Mouse (Mus musculus): ENCODE measurements around the gene Olfr1023. TPM values are rescaled to one million over a fixed set of nuclear protein-coding genes. Genes with fewer than 3 reads are reported as not detected.

Gene Olfr1023
- not detected for polyA plus RNA-seq (2014; fragmentation: Illumina TruSeq; extraction: RNeasy Lipid Tissue Mini Kit (QIAGEN cat#74804); ENCODE audit: low read depth, low replicate concordance)

DNA sequence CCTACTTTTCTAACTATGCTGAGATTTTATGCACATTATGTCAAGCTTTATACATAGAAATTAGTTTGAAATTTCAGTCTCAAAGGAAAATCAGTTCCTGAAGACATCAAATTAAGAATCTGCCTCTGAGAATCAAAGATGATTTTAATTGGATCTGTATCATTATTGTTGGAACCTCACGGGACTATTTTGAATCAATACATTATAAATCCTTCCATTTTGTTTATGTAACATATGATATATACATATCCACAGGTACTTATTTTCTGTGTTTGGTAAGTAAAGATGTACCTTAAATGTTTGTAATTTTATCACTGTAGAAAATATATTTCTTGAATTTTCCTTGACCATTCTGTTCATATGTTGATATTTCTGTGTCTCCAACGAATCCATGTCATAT lies at the start of gene Olfr1023:
TSS of gene Olfr1023 (plus strand) at position 301 of the 400 bp plus-strand sequence.

DNA sequence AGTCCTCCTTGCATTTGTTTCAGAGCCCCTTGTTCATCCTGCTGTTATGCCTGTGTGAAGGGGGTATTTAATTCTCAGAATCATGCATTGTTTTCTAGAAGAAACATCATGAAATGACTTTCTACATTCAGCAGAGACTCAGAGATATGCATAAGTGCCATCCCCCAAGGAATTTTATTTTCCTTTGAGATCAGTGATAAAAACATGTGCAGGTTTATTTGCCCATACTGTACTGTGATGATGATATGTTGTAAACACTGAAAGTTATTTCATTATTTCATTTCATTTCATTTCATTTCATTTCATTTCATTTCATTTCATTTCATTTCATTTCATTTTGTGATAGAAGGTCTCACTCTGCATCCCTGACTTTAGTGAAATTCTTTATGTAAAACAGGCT lies 40.1 kb upstream of the Olfr1023 start, which contains the start of gene Olfr1019:
TSS of gene Olfr1019 (minus strand) at position 101 of the 400 bp plus-strand sequence.

DNA sequence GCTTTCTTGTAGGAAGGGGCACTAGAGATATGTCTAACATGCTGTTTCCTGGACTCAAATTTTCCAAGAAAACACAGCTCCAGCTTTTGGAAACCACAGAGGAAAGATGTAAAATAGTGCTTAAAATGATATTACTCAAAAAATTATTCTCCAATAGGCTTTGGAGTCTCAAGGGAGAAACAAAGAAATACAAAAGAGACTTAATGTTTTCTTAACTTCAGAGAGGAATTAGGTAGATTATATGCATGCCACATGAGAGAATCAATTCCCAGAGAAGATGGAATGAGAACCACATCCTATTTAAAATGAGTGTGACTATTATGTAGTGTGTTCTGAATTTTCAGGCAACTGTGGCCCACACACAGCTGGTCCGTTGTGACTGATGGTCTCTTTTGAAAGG lies 38.7 kb upstream of the Olfr1023 start, which contains the start of gene Olfr1020:
TSS of gene Olfr1020 (plus strand) at position 301 of the 400 bp plus-strand sequence.

DNA sequence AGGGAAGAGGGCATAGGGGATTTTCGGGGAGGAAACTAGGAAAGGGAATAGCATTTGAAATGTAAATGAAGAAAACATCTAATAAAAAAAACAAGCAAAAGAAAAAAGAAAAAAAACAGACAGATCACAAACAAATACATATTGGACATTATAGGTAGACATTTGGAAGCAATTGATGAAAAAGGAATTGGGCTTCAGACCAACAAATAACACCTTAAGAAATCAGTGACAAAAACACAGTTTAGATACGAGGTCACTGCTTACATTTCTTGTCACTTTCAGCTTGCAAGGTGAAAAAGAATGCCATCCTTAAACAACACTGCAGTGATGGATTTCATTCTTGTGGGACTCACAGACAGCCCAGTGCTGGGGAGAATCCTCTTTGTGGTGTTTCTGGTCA lies 17.1 kb upstream of the Olfr1023 start, which contains the start of gene Olfr1022:
TSS of gene Olfr1022 (plus strand) at position 301 of the 400 bp plus-strand sequence.

DNA sequence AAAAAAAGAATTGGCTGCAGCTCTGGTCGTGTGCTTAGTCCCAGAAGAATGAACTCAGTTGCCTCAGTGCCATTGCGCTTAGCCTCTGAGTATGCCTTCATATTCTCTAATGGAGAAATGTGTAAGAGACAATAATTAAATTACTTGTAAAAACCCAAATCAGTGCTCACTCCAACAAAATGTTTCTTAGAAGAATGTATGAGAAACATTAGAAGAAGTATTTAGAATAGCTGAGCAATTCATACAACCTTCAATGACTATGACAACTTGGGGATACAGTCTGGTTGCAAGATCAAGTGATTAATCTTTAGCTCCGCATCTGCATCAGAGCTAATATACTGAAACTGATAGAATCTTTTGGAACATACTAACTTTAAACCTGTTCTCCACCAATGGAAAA lies 19.5 kb downstream of the Olfr1023 start, which contains the start of gene Olfr1024:
TSS of gene Olfr1024 (minus strand) at position 101 of the 400 bp plus-strand sequence.

DNA sequence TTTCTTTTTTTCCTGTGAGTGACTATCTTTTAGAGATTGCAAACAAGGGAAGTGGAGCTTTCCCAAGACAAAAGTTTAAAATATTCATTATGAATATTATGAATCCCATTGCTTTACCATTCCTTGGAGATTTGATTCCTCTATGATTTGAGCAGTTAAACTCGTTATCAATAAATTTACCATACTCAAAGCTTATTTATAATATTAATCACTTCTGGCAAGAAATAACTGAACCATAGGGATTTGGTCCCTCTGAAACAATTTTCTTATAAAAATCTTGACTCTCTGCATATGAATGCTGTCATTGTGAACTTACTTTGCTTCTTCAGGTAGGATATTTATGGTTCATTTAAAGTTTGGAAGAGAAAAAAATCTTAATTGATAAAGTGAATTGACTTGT lies 29.5 kb downstream of the Olfr1023 start, which contains the start of gene Olfr1025-ps1:
TSS of gene Olfr1025-ps1 (plus strand) at position 301 of the 400 bp plus-strand sequence.

DNA sequence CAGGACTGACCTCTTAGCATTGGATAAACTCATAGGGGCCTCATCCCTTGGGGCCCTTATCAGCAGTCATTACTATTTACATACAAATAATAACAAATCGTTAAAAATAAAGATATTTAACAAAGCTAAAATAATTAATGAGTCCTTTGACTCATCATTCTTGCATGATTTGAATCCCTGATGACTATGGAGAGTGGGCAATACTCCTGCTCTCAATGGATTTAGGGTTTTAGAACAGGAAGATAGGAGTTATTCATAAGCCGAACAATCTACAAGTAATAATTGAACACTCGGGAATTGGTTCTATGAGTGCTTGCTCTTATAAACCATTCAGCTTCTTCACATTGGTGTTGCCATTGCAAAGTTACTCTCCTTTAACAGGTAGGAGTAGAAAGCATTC lies 35.8 kb downstream of the Olfr1023 start, which contains the start of gene Olfr1026:
TSS of gene Olfr1026 (plus strand) at position 301 of the 400 bp plus-strand sequence.

Other genes with a start within 250 kb of the Olfr1023 start
- not detected for gene Olfr1002, start 234.9 kb upstream of the Olfr1023 start, polyA plus RNA-seq (2014; fragmentation: Illumina TruSeq; extraction: RNeasy Lipid Tissue Mini Kit (QIAGEN cat#74804); ENCODE audit: low read depth, low replicate concordance)
- gene Olfr154, start 221.2 kb upstream of the Olfr1023 start, polyA plus RNA-seq (2014; fragmentation: Illumina TruSeq; extraction: RNeasy Lipid Tissue Mini Kit (QIAGEN cat#74804); ENCODE audit: low read depth, low replicate concordance) = not detected
- not detected for gene Olfr1006, start 206.9 kb upstream of the Olfr1023 start, polyA plus RNA-seq (2014; fragmentation: Illumina TruSeq; extraction: RNeasy Lipid Tissue Mini Kit (QIAGEN cat#74804); ENCODE audit: low read depth, low replicate concordance)
- not detected for gene Olfr1008, start 196.2 kb upstream of the Olfr1023 start, polyA plus RNA-seq (2014; fragmentation: Illumina TruSeq; extraction: RNeasy Lipid Tissue Mini Kit (QIAGEN cat#74804); ENCODE audit: low read depth, low replicate concordance)
- gene Olfr1009, start 170.2 kb upstream of the Olfr1023 start, polyA plus RNA-seq (2014; fragmentation: Illumina TruSeq; extraction: RNeasy Lipid Tissue Mini Kit (QIAGEN cat#74804); ENCODE audit: low read depth, low replicate concordance) = not detected
- not detected for gene Olfr1012, start 122.9 kb upstream of the Olfr1023 start, polyA plus RNA-seq (2014; fragmentation: Illumina TruSeq; extraction: RNeasy Lipid Tissue Mini Kit (QIAGEN cat#74804); ENCODE audit: low read depth, low replicate concordance)
- gene Olfr1013, start 118.5 kb upstream of the Olfr1023 start, polyA plus RNA-seq (2014; fragmentation: Illumina TruSeq; extraction: RNeasy Lipid Tissue Mini Kit (QIAGEN cat#74804); ENCODE audit: low read depth, low replicate concordance) = not detected
- not detected for gene Olfr1014, start 112.9 kb upstream of the Olfr1023 start, polyA plus RNA-seq (2014; fragmentation: Illumina TruSeq; extraction: RNeasy Lipid Tissue Mini Kit (QIAGEN cat#74804); ENCODE audit: low read depth, low replicate concordance)
- gene Olfr1015, start 103.6 kb upstream of the Olfr1023 start, polyA plus RNA-seq (2014; fragmentation: Illumina TruSeq; extraction: RNeasy Lipid Tissue Mini Kit (QIAGEN cat#74804); ENCODE audit: low read depth, low replicate concordance) = not detected
- not detected for gene Olfr1016, start 83.1 kb upstream of the Olfr1023 start, polyA plus RNA-seq (2014; fragmentation: Illumina TruSeq; extraction: RNeasy Lipid Tissue Mini Kit (QIAGEN cat#74804); ENCODE audit: low read depth, low replicate concordance)
- gene Olfr1018, start 67.2 kb upstream of the Olfr1023 start, polyA plus RNA-seq (2014; fragmentation: Illumina TruSeq; extraction: RNeasy Lipid Tissue Mini Kit (QIAGEN cat#74804); ENCODE audit: low read depth, low replicate concordance) = not detected
- not detected for gene Olfr1019, start 40.2 kb upstream of the Olfr1023 start, polyA plus RNA-seq (2014; fragmentation: Illumina TruSeq; extraction: RNeasy Lipid Tissue Mini Kit (QIAGEN cat#74804); ENCODE audit: low read depth, low replicate concordance)
- not detected for gene Olfr1020, start 38.6 kb upstream of the Olfr1023 start, polyA plus RNA-seq (2014; fragmentation: Illumina TruSeq; extraction: RNeasy Lipid Tissue Mini Kit (QIAGEN cat#74804); ENCODE audit: low read depth, low replicate concordance)
- gene Olfr1022, start 17.0 kb upstream of the Olfr1023 start, polyA plus RNA-seq (2014; fragmentation: Illumina TruSeq; extraction: RNeasy Lipid Tissue Mini Kit (QIAGEN cat#74804); ENCODE audit: low read depth, low replicate concordance) = not detected
- not detected for gene Olfr1024, start 19.4 kb downstream of the Olfr1023 start, polyA plus RNA-seq (2014; fragmentation: Illumina TruSeq; extraction: RNeasy Lipid Tissue Mini Kit (QIAGEN cat#74804); ENCODE audit: low read depth, low replicate concordance)
- not detected for gene Olfr1025-ps1, start 29.6 kb downstream of the Olfr1023 start, polyA plus RNA-seq (2014; fragmentation: Illumina TruSeq; extraction: RNeasy Lipid Tissue Mini Kit (QIAGEN cat#74804); ENCODE audit: low read depth, low replicate concordance)
- gene Olfr1026, start 35.9 kb downstream of the Olfr1023 start, polyA plus RNA-seq (2014; fragmentation: Illumina TruSeq; extraction: RNeasy Lipid Tissue Mini Kit (QIAGEN cat#74804); ENCODE audit: low read depth, low replicate concordance) = not detected
- gene Olfr1028, start 64.8 kb downstream of the Olfr1023 start, polyA plus RNA-seq (2014; fragmentation: Illumina TruSeq; extraction: RNeasy Lipid Tissue Mini Kit (QIAGEN cat#74804); ENCODE audit: low read depth, low replicate concordance) = not detected
- 0.13 TPM for gene Olfr1029, start 88.3 kb downstream of the Olfr1023 start, polyA plus RNA-seq (2014; fragmentation: Illumina TruSeq; extraction: RNeasy Lipid Tissue Mini Kit (QIAGEN cat#74804); ENCODE audit: low read depth, low replicate concordance)
- not detected for gene Olfr1030, start 93.6 kb downstream of the Olfr1023 start, polyA plus RNA-seq (2014; fragmentation: Illumina TruSeq; extraction: RNeasy Lipid Tissue Mini Kit (QIAGEN cat#74804); ENCODE audit: low read depth, low replicate concordance)
- not detected for gene Olfr1031, start 104.7 kb downstream of the Olfr1023 start, polyA plus RNA-seq (2014; fragmentation: Illumina TruSeq; extraction: RNeasy Lipid Tissue Mini Kit (QIAGEN cat#74804); ENCODE audit: low read depth, low replicate concordance)
- gene Olfr1032, start 119.9 kb downstream of the Olfr1023 start, polyA plus RNA-seq (2014; fragmentation: Illumina TruSeq; extraction: RNeasy Lipid Tissue Mini Kit (QIAGEN cat#74804); ENCODE audit: low read depth, low replicate concordance) = not detected
- gene Olfr1033, start 135.0 kb downstream of the Olfr1023 start, polyA plus RNA-seq (2014; fragmentation: Illumina TruSeq; extraction: RNeasy Lipid Tissue Mini Kit (QIAGEN cat#74804); ENCODE audit: low read depth, low replicate concordance) = 14.7 TPM
- gene Olfr1034, start 160.2 kb downstream of the Olfr1023 start, polyA plus RNA-seq (2014; fragmentation: Illumina TruSeq; extraction: RNeasy Lipid Tissue Mini Kit (QIAGEN cat#74804); ENCODE audit: low read depth, low replicate concordance) = 5.8 TPM
- gene Olfr1036, start 188.4 kb downstream of the Olfr1023 start, polyA plus RNA-seq (2014; fragmentation: Illumina TruSeq; extraction: RNeasy Lipid Tissue Mini Kit (QIAGEN cat#74804); ENCODE audit: low read depth, low replicate concordance) = not detected
- not detected for gene Olfr1037, start 201.7 kb downstream of the Olfr1023 start, polyA plus RNA-seq (2014; fragmentation: Illumina TruSeq; extraction: RNeasy Lipid Tissue Mini Kit (QIAGEN cat#74804); ENCODE audit: low read depth, low replicate concordance)

Data from liver, adult 10 weeks (tissue).